Mouse (Mus musculus): ENCODE measurements around the gene C1qc.

GRCm38 (mm10) chr4:136842033-136842432 lies 50.8 kb downstream of the C1qc start:
- TF ChIP-seq CTCF (IDR thresholded peaks at IDR 0.05; ENCODE audit: low read depth) (no peak), EP300 (optimal IDR thresholded peaks at IDR 0.05) (no peak)

All from stomach, postnatal 0 days (tissue).